Mouse (Mus musculus) CD4-positive, CD25-positive, alpha-beta regulatory T cell, adult 2 months (primary cell): ENCODE data around the gene Iffo2.
"Not testable (repeated sequence)": the region's sequence is repeated elsewhere in the genome, so short reads cannot be mapped to it uniquely, and the experiment has no call there.

Source experiments
- DNase-seq: peaks from one replicate; pipeline ENCODE4 v3.0.0-alpha.2; 2012; ENCODE audit warnings: low read depth, low spot score

The Iffo2 gene

DNA sequence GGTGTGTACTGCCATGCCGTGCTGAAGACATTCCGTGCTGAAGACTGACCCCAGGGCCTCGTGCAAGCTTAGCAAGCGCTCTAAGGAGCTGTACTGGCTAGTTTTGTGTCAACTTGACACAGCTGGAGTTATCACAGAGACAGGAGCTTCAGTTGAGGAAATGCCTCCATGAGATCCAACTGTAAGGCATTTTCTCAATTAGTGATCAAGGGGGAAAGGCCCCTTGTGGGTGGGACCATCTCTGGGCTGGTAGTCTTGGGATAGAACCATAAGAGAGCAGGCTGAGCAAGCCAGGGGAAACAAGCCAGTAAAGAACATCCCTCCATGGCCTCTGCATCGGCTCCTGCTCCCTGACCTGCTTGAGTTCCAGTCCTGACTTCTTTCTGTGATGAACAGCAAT, at the start of gene Iffo2:
TSS of gene Iffo2 (plus strand) at position 301 of the 400 bp plus-strand sequence.
- DNase-seq = not testable (repeated sequence)

DNA sequence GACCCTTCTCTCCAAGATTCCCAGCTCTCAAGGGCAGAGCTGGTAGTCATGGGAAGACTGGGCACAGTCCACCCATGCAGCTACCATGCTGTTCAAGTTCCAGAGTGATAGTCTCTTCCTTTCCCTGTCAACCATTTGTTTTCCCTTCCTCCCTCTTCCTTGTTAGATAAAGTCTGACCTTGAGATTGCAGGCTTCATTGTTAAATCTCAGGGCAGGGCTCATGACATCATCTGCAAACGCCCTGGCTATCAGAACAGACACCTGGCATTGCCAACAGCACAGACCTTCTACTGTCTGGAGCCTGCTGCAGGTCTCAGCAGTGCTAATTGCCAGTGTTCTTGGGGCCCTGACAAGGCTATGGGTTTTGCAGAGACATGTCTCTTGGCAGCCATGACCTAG, 48.9 kb upstream of the Iffo2 start:
- DNase-seq = no peak

DNA sequence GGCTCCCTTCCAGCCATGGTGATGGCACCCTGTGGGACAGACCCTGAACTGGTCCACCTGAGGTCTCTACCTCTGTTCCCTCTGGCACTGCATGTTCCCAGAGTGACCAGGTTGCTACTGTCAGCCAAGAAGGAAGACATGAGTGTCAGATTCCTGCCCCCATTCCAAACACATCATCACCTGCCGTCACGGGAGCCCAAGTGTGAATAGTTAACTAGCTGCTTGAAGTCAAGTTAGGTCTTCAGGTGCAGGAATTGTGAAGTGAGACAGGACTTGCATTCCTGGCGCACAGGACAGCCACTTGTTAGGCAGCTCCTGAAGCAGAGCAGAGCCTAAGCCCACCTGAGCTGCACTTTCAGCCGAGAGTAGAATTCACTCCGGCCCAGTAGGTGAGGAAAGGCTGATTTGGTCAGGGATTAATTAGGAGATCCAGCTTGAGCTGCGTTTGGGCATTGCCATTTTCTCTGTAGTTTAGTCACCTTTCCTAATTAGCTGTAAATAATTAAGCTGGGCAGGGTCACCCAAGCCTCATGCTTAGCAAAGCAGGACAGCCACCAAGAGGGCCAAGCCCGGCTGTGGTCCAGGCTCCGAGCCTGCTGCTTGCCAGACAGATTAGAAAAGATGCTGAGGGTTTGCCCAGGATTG, 46.8 kb upstream of the Iffo2 start:
- DNase-seq = no peak

GRCm38 (mm10) chr4:139484496-139484895, 45.9 kb upstream of the Iffo2 start:
- no peak for DNase-seq

DNA sequence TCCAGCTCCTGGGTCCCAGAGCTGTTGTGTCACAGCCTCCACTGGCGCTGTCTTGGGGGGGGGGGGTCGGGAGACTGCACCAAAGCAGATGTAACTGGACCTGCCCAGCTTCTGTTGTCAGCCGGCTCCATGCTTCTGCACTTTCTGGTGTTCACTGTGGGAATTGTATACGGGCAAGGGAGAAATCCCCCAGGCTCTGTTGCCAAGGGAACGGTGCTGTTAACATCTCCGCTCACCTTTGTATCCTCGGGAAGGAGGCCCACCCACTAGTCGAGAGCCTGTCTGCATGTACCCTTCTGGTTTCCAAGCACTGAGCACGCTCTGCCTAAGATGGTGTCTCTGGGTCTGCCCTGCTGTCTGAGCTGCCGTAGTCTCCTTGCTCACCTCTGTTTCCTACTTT, 43.3 kb upstream of the Iffo2 start:
- DNase-seq = no peak

DNA sequence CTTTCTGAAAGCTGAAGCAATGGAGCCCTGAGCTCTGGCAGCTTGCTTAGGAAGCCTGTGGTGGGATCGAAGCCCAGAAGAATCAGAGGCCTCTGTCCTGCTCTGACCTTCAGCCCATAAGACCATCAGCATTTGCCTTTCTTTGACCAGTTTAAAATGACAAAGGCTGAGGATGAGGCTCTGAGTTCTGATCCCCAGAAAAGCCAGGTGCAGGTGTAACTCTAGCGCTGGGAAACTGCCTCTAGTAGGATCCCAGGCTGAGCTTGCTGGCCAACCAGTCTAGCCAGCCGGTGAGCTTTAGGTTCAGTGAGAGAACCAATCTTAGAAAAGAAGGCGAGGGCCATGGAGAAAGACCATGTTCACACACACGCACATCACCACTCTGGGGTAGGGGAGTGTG, 42.0 kb upstream of the Iffo2 start:
- no peak for DNase-seq

DNA sequence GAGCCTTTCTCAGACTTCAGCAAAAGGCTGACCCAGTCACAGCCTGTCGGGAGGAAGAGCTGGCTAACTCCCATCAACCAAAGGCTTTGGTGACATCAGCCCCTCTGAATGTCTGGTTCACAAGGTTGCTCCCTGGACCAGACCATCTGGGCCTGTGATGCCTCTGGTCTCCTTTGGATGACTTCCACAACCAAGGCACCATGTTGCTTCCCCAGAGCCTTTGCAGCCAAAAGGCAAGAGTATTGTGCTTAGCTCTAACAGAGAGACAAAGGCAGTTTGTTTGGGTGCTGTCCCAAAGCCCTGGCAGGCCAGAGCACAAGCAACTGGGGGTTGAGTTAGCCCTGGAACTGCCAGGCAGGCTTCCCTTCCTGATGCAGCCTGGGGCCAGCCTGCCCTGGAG, 40.4 kb upstream of the Iffo2 start:
- no peak for DNase-seq

DNA sequence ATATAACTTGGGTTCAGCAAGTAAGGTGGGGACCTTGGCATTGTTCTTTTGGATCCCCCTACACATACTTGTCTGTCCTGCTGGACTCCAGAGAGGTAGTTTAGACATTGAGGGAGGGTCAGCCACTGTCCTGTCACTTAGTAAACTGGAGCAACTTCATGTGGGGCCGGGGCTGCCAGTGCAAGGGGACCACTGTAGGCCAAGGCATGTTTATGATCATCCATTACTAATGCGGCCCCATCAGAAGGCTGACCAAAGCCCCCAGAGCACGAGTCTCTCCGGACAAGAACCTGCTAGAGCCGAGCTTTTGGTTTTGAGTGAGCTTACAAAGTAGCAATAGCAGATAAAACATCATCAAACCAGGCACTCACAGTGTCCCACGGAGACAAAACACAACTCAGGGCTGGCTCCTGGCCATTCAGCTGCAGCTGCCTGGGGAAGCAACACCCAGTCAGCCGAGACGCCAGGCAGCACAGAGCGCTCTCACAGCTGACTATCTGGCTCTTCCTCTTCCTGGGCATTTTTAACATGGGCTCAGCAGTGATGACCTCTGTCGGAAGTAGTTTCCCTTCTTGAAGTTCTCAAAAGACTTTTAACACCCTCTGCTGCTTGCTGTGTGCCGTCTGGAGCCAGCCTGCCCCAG, 39.8 kb upstream of the Iffo2 start:
- no peak for DNase-seq

DNA sequence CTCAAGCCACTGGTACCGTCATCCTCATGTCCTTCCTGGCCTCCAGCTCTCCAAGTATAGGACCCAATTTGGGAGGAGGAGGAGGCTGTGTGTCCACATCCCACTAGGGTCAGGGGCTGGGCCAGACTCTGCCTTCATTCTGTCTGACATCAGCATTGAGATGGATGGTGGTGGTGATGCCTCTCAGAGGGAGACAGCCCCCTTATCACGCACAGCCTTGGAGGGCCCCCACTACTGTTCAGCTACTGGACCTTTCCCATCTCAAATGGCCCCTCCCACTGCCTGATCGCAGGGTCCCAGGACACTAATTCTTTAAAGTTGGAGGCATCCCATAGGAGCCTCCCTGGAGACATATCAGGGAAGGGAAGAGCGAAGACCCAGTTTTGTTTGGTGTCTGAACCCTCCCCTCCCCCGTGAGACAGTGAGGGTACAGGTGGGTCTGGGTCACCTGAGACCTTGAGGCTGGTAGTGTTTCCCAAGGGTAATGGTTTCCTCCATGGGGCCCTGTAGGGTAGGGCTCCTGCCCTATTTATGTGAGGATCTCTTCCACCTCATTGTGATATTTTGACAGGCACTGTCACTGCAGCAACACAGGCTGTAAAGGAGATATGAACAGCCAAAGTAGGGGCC, 38.7 kb upstream of the Iffo2 start:
- DNase-seq = no peak

GRCm38 (mm10) chr4:139492258-139492833, 38.0 kb upstream of the Iffo2 start:
- no peak for DNase-seq

- no peak for DNase-seq
Observed at GRCm38 (mm10) chr4:139493227-139494025, 36.9 kb upstream of the Iffo2 start.

DNA sequence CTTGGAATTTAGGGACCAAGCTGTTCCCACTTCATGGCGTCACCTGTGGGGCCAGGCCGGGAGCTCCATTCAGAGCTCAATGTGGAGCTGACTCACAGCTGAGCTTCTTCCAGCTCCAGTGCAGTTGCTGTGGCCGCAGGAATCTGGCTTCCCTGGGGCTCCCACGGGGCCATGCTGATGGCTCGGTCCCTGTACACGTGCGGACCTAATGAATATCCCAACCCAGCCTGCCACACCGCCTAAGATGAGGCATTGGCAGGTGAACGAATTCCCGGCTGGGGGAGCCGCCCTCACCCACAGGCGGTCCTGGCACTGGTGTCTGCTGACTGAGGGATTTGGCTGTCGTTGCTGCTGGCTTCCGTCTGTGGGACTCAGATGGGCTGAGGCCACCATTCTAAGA, 29.5 kb upstream of the Iffo2 start:
- DNase-seq = no peak

GRCm38 (mm10) chr4:139501702-139502101, 28.6 kb upstream of the Iffo2 start:
- no peak for DNase-seq

DNA sequence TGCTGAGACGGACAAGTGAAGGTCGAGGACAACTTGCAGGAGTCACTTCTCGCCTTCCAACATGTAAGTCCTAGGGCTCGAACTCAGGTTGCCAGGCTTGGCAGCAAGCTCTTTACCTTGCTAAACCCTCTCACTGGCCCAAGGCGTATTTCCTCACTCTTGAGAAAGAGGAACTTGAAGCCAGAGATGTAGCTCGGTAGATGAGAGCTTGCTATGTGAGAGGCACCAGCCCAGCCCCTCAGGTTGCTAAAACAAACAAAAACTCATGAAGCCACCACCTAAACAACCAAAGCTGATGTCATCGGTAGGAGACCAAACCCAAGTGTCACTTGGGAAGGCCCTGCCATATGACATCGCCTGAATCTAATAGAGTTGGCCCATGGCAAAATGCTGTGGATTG, 26.4 kb upstream of the Iffo2 start:
- no peak for DNase-seq

DNA sequence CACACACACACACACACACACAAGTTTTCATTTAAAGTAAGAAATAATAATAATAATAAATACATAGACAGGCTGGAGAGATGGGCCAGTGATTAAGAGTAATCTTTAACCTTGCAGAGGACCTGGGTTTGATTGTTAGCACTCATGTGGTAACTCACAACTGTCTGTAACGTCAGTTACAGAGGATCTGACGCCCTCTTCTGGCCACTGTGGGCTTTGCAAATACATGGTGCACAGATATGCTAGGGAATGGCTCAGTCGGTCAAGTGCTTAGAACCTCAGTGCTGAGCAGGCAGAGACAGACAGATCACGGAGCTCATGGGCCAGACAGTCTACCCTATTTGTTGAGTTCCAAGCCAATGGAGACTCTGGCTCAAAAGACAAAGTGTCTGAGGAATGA, 24.6 kb upstream of the Iffo2 start:
- no peak for DNase-seq

- DNase-seq = no peak
Observed at GRCm38 (mm10) chr4:139506727-139507126, 23.6 kb upstream of the Iffo2 start.

DNA sequence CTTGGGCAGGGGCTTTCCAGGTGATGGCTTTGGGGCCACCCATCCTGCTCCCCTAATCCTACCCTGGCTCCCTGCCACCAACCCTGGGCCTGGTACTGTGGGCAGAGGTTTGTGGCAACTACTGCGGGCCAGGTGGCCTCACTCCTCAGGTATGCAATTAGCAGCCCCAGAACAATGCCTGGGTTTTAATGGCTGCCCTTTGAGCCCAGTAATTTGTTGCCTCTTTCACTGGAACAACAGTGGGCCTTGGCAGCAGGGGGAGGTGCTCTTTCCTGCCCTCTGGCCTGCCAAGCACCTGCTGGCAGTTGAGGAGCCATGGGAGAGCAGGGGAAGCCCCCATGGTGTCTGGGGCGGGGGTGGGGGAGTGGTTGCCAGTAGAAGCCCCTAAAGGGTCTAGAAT, 21.3 kb upstream of the Iffo2 start:
- DNase-seq = no peak

- no peak for DNase-seq
Observed at GRCm38 (mm10) chr4:139511557-139511956, 18.8 kb upstream of the Iffo2 start.

DNA sequence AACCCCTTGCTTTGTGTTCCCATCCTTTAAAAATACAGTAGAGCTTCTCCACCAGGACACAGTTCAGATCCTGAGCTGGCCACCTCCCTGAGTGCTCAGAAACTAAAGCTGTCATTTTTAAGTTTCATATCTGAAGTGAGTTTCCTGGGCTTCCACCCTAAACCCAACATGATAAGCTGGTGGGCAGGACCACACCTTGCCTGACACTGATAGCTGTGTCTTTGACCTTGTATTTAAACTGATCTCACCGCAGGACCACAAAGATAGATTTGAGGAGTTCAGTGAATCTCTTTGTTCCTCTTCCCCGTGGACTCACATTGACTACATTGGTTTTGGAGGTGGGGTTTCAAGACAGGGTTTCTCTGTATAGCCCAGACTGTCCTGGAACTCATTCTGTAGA, 17.4 kb upstream of the Iffo2 start:
- no peak for DNase-seq

- no peak for DNase-seq
Observed at GRCm38 (mm10) chr4:139519221-139519620, 11.1 kb upstream of the Iffo2 start.

DNA sequence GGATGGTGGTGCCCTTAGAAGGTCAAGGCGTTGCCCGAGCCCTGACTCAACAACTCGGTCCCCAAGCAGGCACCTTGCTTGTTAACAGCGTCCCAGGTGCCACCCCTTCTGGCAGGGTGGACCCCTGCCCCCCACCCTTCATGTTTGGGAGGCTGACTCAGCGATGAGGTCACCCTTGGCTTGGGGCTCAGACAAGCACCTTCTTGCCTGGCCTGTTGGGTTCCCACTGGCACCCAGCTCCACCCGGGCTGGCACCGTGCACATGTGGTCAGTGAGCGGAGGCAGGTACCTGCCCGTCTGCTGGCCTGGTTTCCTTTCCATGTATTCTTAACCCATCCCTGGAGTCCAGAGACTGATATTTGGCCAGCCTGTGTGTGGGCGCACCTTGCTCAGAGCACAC, 8.4 kb upstream of the Iffo2 start:
- no peak for DNase-seq

GRCm38 (mm10) chr4:139526475-139526874, 3.9 kb upstream of the Iffo2 start:
- DNase-seq = no peak
